Mouse (Mus musculus): ENCODE data around the gene Ybey. TPM values are rescaled to one million over a fixed set of nuclear protein-coding genes. Genes with fewer than 3 reads are reported as not detected.

Gene Ybey
- polyA plus RNA-seq, 1 experiment from 2014 or later, result 5.2 TPM

DNA sequence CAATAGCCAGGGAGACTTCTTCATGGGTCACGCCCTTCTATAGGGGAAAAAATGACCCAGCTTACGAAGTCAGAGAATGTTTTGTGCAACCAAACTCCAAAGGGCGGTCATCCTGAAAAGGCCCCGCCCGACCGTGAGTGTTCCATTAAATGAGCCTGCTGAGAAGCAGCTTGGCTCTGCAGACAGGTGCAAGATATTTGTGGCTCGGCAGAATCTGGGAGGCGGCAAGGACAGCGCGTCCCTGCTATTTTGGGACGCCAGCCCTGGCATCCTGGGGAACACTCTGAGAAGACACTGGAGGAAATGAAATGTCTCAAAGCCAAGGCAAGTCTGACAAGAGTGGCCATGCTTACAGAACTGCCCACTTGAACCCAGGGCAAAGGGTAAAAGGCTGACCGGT is 52.1 kb downstream of the Ybey start:
- H3K36me3 ChIP-seq (ENCODE audit: control insufficient read depth, insufficient read depth, low read length), result peaks cover 41% of the 10 kb centered on the region
- 92% methylated on average over 12 of the region's 12 CpGs for WGBS

More for the DNA sequence above, 52.1 kb downstream of the Ybey start:
- no peaks in the 10 kb centered on the region for H3K27me3 ChIP-seq (ENCODE audit: control insufficient read depth, insufficient read depth, low read length)
- no peak overlapping the region for H3K27ac ChIP-seq (ENCODE audit: low read depth, low read length)
- no peak overlapping the region for H3K9ac ChIP-seq (replicated peaks; ENCODE audit: low read depth, low read length)
- no peaks in the 10 kb centered on the region for H3K4me1 ChIP-seq (ENCODE audit: control insufficient read depth, insufficient read depth, low read length)
- H3K9me3 ChIP-seq (ENCODE audit: control insufficient read depth, low read length), result no peaks in the 10 kb centered on the region
- no peak overlapping the region for H3K4me2 ChIP-seq (ENCODE audit: low read depth, low read length)
- H3K4me3 ChIP-seq (ENCODE audit: low read depth, low read length), result no peak overlapping the region
- no peak for ATAC-seq (ENCODE audit: low read depth)

Other genes with a start within 250 kb of the Ybey start
- 279 and 325 TPM in 2 replicates for gene Prmt2, start 231.2 kb downstream of the Ybey start, polyA plus RNA-seq (2014; fragmentation: Nextera tagmentation; extraction: Ambion mirVana)
- gene S100b, start 215.3 kb downstream of the Ybey start, polyA plus RNA-seq (2014; fragmentation: Nextera tagmentation; extraction: Ambion mirVana), result 2.1 and 5.7 TPM in 2 replicates
- 11.9 and 17.9 TPM in 2 replicates for gene Dip2a, start 123.8 kb downstream of the Ybey start, polyA plus RNA-seq (2014; fragmentation: Nextera tagmentation; extraction: Ambion mirVana)
- not detected in 2 replicates for gene AC141477.1, start 28.7 kb downstream of the Ybey start, polyA plus RNA-seq (2014; fragmentation: Nextera tagmentation; extraction: Ambion mirVana)
- gene Pcnt, start 26.3 kb downstream of the Ybey start, polyA plus RNA-seq (2014; fragmentation: Nextera tagmentation; extraction: Ambion mirVana), result 6.9 and 8.2 TPM in 2 replicates
- gene 2610028H24Rik, start 20.0 kb downstream of the Ybey start, polyA plus RNA-seq (2014; fragmentation: Nextera tagmentation; extraction: Ambion mirVana), result not detected in 2 replicates
- 67.8 and 75.8 TPM in 2 replicates for gene Mcm3ap, start 187 bp downstream of the Ybey start, polyA plus RNA-seq (2014; fragmentation: Nextera tagmentation; extraction: Ambion mirVana)
- 34.1 and 39.3 TPM in 2 replicates for gene Lss, start 62.5 kb upstream of the Ybey start, polyA plus RNA-seq (2014; fragmentation: Nextera tagmentation; extraction: Ambion mirVana)
- 0.15 TPM in 1 of 2 replicates, not detected in the other for gene Spatc1l, start 93.2 kb upstream of the Ybey start, polyA plus RNA-seq (2014; fragmentation: Nextera tagmentation; extraction: Ambion mirVana)
- gene Ftcd, start 106.5 kb upstream of the Ybey start, polyA plus RNA-seq (2014; fragmentation: Nextera tagmentation; extraction: Ambion mirVana), result not detected in 2 replicates
- 2.4 and 20.5 TPM in 2 replicates for gene Col6a2, start 154.5 kb upstream of the Ybey start, polyA plus RNA-seq (2014; fragmentation: Nextera tagmentation; extraction: Ambion mirVana)